Mouse (Mus musculus) intestine, embryonic 14.5 days (tissue): ENCODE results near the gene Cul7. TPM values are rescaled to one million over a fixed set of nuclear protein-coding genes. Genes with fewer than 3 reads are reported as not detected.
A peak's percentile ranks its signal among the peaks of the same experiment; 100 is the strongest.

Experiments used
- ATAC-seq: fragments of 200-750 bp; cut with Nextera tagmentation; replicated peaks from 2 replicates; pipeline ENCODE4 v1.8.0; 2017; ENCODE audit warnings: low read depth, moderate number of reproducible peaks, moderate TSS enrichment, moderate library complexity; ENCODE audit not compliant: low FRiP score, low TSS enrichment
- DNase-seq: peaks from one replicate; pipeline ENCODE4 v3.0.0-alpha.2; 2018; ENCODE audit warnings: low spot score
- H3K27ac ChIP-seq: fragments of 300-500 bp; sonication (generic); 2 replicates; pipeline ENCODE4 v1.5.1; 2014; ENCODE audit warnings: low read depth, mild to moderate bottlenecking, control low read depth
- H3K27me3 ChIP-seq: fragments of 300-500 bp; sonication (generic); replicated peaks from 2 replicates; pipeline ENCODE4 v1.6.1; 2014; ENCODE audit warnings: low read length, control low read depth; ENCODE audit not compliant: control insufficient read depth, insufficient read depth
- H3K36me3 ChIP-seq: fragments of 300-500 bp; sonication (generic); 2 replicates; pipeline ENCODE4 v1.6.1; 2014; ENCODE audit warnings: low read length, control low read depth; ENCODE audit not compliant: control insufficient read depth, insufficient read depth
- H3K4me1 ChIP-seq: fragments of 300-500 bp; sonication (generic); replicated peaks from 2 replicates; pipeline ENCODE4 v1.6.1; 2014; ENCODE audit warnings: low read length, control low read depth, mixed read lengths; ENCODE audit not compliant: control insufficient read depth, insufficient read depth
- H3K4me2 ChIP-seq: fragments of 300-500 bp; sonication (generic); 2 replicates; pipeline ENCODE4 v1.6.1; 2014; ENCODE audit warnings: low read length
- H3K4me3 ChIP-seq: fragments of 300-500 bp; sonication (generic); 2 replicates; pipeline ENCODE4 v1.5.1; 2014; ENCODE audit warnings: low read depth, low read length, control low read depth, mixed read lengths
- H3K9ac ChIP-seq: fragments of 300-500 bp; sonication (generic); 2 replicates; pipeline ENCODE4 v1.6.1; 2014; ENCODE audit warnings: mild to moderate bottlenecking, low read length
- H3K9me3 ChIP-seq: fragments of 300-500 bp; sonication (generic); 2 replicates; pipeline ENCODE4 v1.6.1; 2016; ENCODE audit warnings: low read length, control low read depth; ENCODE audit not compliant: control insufficient read depth
- WGBS: fragments of 180-500 bp; shearing (Covaris S2); extraction: QIAGEN DNeasy Blood & Tissue Kit; methylation state at CpG from one replicate; pipeline ENCODE4 v1.1.7; 2014; 5-methylcytosine and 5-hydroxymethylcytosine counted together
- polyA plus RNA-seq: library from polyadenylated mRNA; unstranded; fragments of >200 nt; fragmentation: Nextera tagmentation; extraction: Ambion mirVana; gene quantifications from 2 replicates; pipeline ENCODE4 v1.2.1, GENCODE M21; 2014

Gene Cul7
- polyA plus RNA-seq, 1 experiment from 2014 or later = 43.7 TPM

- no peaks in the 10 kb centered on the region for H3K27me3 ChIP-seq
- peaks cover 56% of the 10 kb centered on the region for H3K36me3 ChIP-seq
- no peak overlapping the region for H3K4me2 ChIP-seq
- no peak for DNase-seq
- ATAC-seq = no peak
- H3K9ac ChIP-seq = no peak overlapping the region
- WGBS = 93% methylated on average over 10 of the region's 10 CpGs
- H3K9me3 ChIP-seq = no peaks in the 10 kb centered on the region
- peaks cover 14% of the 10 kb centered on the region for H3K4me1 ChIP-seq
- H3K27ac ChIP-seq = no peak overlapping the region
- H3K4me3 ChIP-seq = no peak overlapping the region
Observed at GRCm38 (mm10) chr17:46669911-46670310, 19.8 kb downstream of the Cul7 start.

GRCm38 (mm10) chr17:46673850-46674529, 23.9 kb downstream of the Cul7 start, which contains the start of gene Rrp36:
Rrp36 (minus strand) TSS chr17:46674352.
- peaks cover 23% of the 10 kb centered on the region for H3K4me1 ChIP-seq
- H3K9me3 ChIP-seq = no peaks in the 10 kb centered on the region
- H3K27me3 ChIP-seq = no peaks in the 10 kb centered on the region
- ATAC-seq (peak; percentile 92), DNase-seq (peak; percentile 92)
- whole genome bisulfite sequencing = 1% methylated on average over 42 of the region's 43 CpGs
- peaks cover 55% of the 10 kb centered on the region for H3K36me3 ChIP-seq
- H3K27ac ChIP-seq = peak within 1 kb of the TSS; percentile 80
- peak within 1 kb of the TSS; percentile 85 for H3K4me2 ChIP-seq
- H3K4me3 ChIP-seq = peak within 1 kb of the TSS; percentile 83
- H3K9ac ChIP-seq = peak within 1 kb of the TSS; percentile 81

GRCm38 (mm10) chr17:46674530-46675283, 24.6 kb downstream of the Cul7 start:
- H3K9me3 ChIP-seq = no peaks in the 10 kb centered on the region
- peak overlapping the region; percentile 81 for H3K9ac ChIP-seq
- ATAC-seq (peak; percentile 32), DNase-seq (no peak)
- peak overlapping the region; percentile 83 for H3K4me3 ChIP-seq
- no peaks in the 10 kb centered on the region for H3K27me3 ChIP-seq
- WGBS = 19% methylated on average over 15 of the region's 15 CpGs
- peaks cover 30% of the 10 kb centered on the region for H3K4me1 ChIP-seq
- peak overlapping the region; percentile 80 for H3K27ac ChIP-seq
- peak overlapping the region; percentile 85 for H3K4me2 ChIP-seq
- H3K36me3 ChIP-seq = peaks cover 47% of the 10 kb centered on the region

- no peaks in the 10 kb centered on the region for H3K27me3 ChIP-seq
- peaks cover 33% of the 10 kb centered on the region for H3K4me1 ChIP-seq
- no peak for DNase-seq
- H3K4me2 ChIP-seq = peak within 1 kb of the TSS; percentile 82
- H3K36me3 ChIP-seq = peaks cover 38% of the 10 kb centered on the region
- H3K4me3 ChIP-seq = peak within 1 kb of the TSS; percentile 86
- H3K27ac ChIP-seq = peak within 1 kb of the TSS; percentile 66; the same call in 1 of the 2 replicates
- peak within 1 kb of the TSS; percentile 55 for H3K9ac ChIP-seq
- WGBS = 78% methylated on average over 8 of the region's 9 CpGs
- H3K9me3 ChIP-seq = no peaks in the 10 kb centered on the region
- no peak for ATAC-seq
Observed at GRCm38 (mm10) chr17:46678416-46678815, 28.3 kb downstream of the Cul7 start, which contains the start of gene Mea1. Mea1 (plus strand) TSS chr17:46678793.

- H3K9me3 ChIP-seq = no peaks in the 10 kb centered on the region
- ATAC-seq (no peak), DNase-seq (no peak)
- H3K9ac ChIP-seq = peak overlapping the region; percentile 55; the same call in 1 of the 2 replicates
- 38% methylated on average over 9 of the region's 9 CpGs for whole genome bisulfite sequencing
- H3K27me3 ChIP-seq = no peaks in the 10 kb centered on the region
- H3K36me3 ChIP-seq = peaks cover 43% of the 10 kb centered on the region
- no peak overlapping the region for H3K27ac ChIP-seq
- peak overlapping the region; percentile 86; the same call in 1 of the 2 replicates for H3K4me3 ChIP-seq
- H3K4me2 ChIP-seq = peak overlapping the region; percentile 82
- H3K4me1 ChIP-seq = peaks cover 30% of the 10 kb centered on the region
Observed at GRCm38 (mm10) chr17:46678911-46679310, 28.8 kb downstream of the Cul7 start.

GRCm38 (mm10) chr17:46679843-46680759, 30.0 kb downstream of the Cul7 start:
- Histone ChIP-seq H3K9me3 (no peaks in the 10 kb centered on the region), H3K27ac (peak overlapping the region; percentile 66), H3K36me3 (peaks cover 49% of the 10 kb centered on the region), H3K27me3 (no peaks in the 10 kb centered on the region), H3K9ac (peak overlapping the region; percentile 55), H3K4me3 (peak overlapping the region; percentile 86), H3K4me2 (peak overlapping the region; percentile 82), H3K4me1 (peaks cover 22% of the 10 kb centered on the region)
- DNase-seq (peak; percentile 82), ATAC-seq (peak; percentile 12; the same call in 1 of the 2 replicates)
- WGBS = 1% methylated on average over 34 of the region's 34 CpGs

- ATAC-seq (peak; percentile 97), DNase-seq (peak; percentile 100)
- H3K9me3 ChIP-seq = no peaks in the 10 kb centered on the region
- H3K36me3 ChIP-seq = peaks cover 50% of the 10 kb centered on the region
- H3K27ac ChIP-seq = peak within 1 kb of the TSS; percentile 66
- H3K27me3 ChIP-seq = no peaks in the 10 kb centered on the region
- peak within 1 kb of the TSS; percentile 86 for H3K4me3 ChIP-seq
- peaks cover 21% of the 10 kb centered on the region for H3K4me1 ChIP-seq
- H3K4me2 ChIP-seq = peak within 1 kb of the TSS; percentile 83
- WGBS = under 1% methylated on average over 49 of the region's 49 CpGs
- H3K9ac ChIP-seq = peak within 1 kb of the TSS; percentile 55
Observed at GRCm38 (mm10) chr17:46680760-46681373, 30.7 kb downstream of the Cul7 start, which contains the start of gene Klhdc3. Klhdc3 (minus strand) TSS chr17:46680914.
